Mouse (Mus musculus) CH12.LX (cell line): ENCODE data around the gene Drd2.

Source experiments
- CHD2 ChIP-seq: IDR thresholded peaks from 2 replicates; pipeline ENCODE4 v1.6.1; 2011; ENCODE audit warnings: low read length, improper control_type of control experiment
- CTCF ChIP-seq, 2 experiments: IDR thresholded peaks in 1 of 2; conservative IDR thresholded peaks in 1 of 2; 2 replicates each; pipeline ENCODE4 v1.5.1; 2011 to 2012; ENCODE audit warnings: low read depth in 2 of 2, low read length in 2 of 2, improper control_type of control experiment in 1 of 2, inconsistent platforms in 1 of 2, mild to moderate bottlenecking in 1 of 2, moderate library complexity in 1 of 2
- EP300 ChIP-seq: IDR thresholded peaks from 2 replicates; pipeline ENCODE4 v1.6.1; 2011; ENCODE audit warnings: low read length, improper control_type of control experiment
- ETS1 ChIP-seq: conservative IDR thresholded peaks from 2 replicates; pipeline ENCODE4 v1.6.1; 2012; ENCODE audit warnings: low read depth, mild to moderate bottlenecking, inconsistent platforms, low read length, improper control_type of control experiment, moderate library complexity
- MAX ChIP-seq: IDR thresholded peaks from 2 replicates; pipeline ENCODE4 v1.6.1; 2011; ENCODE audit warnings: low read length, improper control_type of control experiment
- MAZ ChIP-seq: IDR thresholded peaks from 2 replicates; pipeline ENCODE4 v1.6.1; 2012; ENCODE audit warnings: low read depth, mild to moderate bottlenecking, inconsistent platforms, low read length, improper control_type of control experiment, moderate library complexity
- MEF2A ChIP-seq: IDR thresholded peaks from 2 replicates; pipeline ENCODE4 v1.6.1; 2014; ENCODE audit warnings: low read depth, mild to moderate bottlenecking, inconsistent platforms, low read length, improper control_type of control experiment, borderline replicate concordance
- MXI1 ChIP-seq: IDR thresholded peaks from 2 replicates; pipeline ENCODE4 v1.6.1; 2011; ENCODE audit warnings: mild to moderate bottlenecking, low read depth, low read length, improper control_type of control experiment
- MYC ChIP-seq: IDR thresholded peaks from 2 replicates; pipeline ENCODE4 v1.6.1; 2011; ENCODE audit warnings: low read depth, mild to moderate bottlenecking, improper control_type of control experiment, low read length
- POLR2A ChIP-seq: IDR thresholded peaks from 2 replicates; pipeline ENCODE4 v1.6.1; 2011; ENCODE audit warnings: low read depth, mild to moderate bottlenecking, improper control_type of control experiment, low read length
- ZKSCAN1 ChIP-seq: IDR thresholded peaks from 2 replicates; pipeline ENCODE4 v1.6.1; 2012; ENCODE audit warnings: low read depth, inconsistent platforms, low read length, improper control_type of control experiment, borderline replicate concordance

- TF ChIP-seq POLR2A, result no peak
- TF ChIP-seq CTCF (conservative IDR thresholded peaks at IDR 0.05 in 1 of 2, IDR thresholded peaks at IDR 0.05 in 1 of 2; ENCODE audit: low read depth in 2 of 2, low read length in 2 of 2), result no peak
- TF ChIP-seq ZKSCAN1, result no peak
- TF ChIP-seq MYC, result no peak
- TF ChIP-seq MEF2A, result no peak
- no peak for TF ChIP-seq MAZ
- TF ChIP-seq MXI1, result no peak
- TF ChIP-seq EP300, result no peak
- TF ChIP-seq ETS1, result no peak
- no peak for TF ChIP-seq CHD2
- TF ChIP-seq MAX, result no peak
These were observed 55.6 kb downstream of the Drd2 start for GRCm38 (mm10) chr9:49396006-49396405.
